Mouse (Mus musculus) C3H10T1/2 (cell line): ENCODE results near the gene Serf1. TPM values are rescaled to one million over a fixed set of nuclear protein-coding genes. Genes with fewer than 3 reads are reported as not detected.

Experiments used
- polyA plus RNA-seq, 2 experiments: library from polyadenylated mRNA; unstranded; fragments of >200 nt; fragmentation: generic; extraction: Trizol; gene quantifications; one replicate each; pipeline ENCODE4 v1.2.1; 2012; ENCODE audit warnings: missing spikeins in 2 of 2

Gene Serf1
- polyA plus RNA-seq: 10 to 100 TPM; 11.5 to 56.4 TPM

DNA sequence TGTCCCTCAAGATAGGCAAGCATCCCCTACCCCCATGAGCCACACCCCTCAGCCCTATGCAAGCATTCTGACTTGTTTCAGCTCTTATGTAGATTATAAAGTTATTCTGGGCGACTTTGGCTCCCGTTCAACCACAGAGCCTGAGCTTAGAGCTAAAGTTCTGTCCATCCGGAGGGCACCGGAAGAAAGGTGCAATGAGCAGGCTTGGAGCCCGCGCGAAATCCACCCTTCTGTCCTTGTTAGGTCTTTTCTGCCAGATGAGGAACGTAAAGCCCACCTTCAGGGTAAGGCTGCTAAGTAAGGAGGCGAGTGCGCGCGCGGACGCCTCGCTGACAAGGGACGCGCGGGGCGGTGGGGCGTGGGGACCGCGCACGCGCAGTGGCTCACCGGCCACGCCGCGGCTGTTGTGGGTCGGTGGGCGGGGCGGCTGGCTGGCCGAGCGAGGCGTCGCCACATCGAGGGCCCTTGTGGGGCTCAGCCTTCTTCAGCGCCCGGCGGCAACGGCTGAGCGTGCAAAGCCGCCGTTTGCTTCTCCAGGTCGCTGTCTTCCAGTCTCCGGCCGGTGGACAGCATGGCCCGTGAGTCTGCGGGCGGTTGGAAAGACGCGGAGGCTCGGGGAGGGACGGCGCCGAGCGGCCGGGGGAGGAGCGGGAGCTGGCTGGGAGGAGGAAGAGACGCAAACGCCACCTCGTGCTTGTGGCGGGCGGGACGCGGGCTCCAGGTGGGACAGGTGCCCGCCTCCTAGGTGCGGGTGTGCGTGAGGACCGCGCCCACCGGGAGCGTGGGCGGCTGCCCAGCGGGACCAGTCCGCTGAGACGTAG is at the start of gene Serf1:
Serf1 (plus strand) TSS at position 361 of the 821 bp plus-strand sequence.

DNA sequence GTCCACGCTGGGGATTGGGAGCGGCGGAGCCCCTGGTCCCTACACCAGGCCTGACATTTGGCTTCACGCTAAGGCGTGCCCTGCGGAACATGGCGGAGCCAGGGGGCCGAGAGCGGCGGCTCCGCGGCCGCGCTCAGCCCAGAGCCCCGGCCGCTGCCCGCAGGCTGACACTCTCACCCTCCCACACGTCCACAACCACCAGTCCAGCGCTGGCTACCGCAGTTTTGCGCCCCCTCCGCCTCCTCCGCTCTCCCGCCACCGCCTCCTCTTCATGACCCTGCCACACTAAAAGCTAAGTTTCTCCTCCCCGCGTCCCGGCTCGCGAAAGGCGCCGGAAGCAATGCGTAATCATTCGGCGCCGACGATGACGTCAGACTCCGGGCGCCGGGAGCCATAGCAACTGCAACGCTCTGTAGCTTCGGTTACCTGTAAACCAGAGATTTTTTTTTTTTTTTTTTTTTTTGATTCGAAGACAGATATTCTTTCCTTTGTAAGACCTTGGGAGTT is 4.0 kb upstream of the Serf1 start, which contains the start of gene Bdp1:
Bdp1 (minus strand) TSS at position 323 of the 507 bp plus-strand sequence.

DNA sequence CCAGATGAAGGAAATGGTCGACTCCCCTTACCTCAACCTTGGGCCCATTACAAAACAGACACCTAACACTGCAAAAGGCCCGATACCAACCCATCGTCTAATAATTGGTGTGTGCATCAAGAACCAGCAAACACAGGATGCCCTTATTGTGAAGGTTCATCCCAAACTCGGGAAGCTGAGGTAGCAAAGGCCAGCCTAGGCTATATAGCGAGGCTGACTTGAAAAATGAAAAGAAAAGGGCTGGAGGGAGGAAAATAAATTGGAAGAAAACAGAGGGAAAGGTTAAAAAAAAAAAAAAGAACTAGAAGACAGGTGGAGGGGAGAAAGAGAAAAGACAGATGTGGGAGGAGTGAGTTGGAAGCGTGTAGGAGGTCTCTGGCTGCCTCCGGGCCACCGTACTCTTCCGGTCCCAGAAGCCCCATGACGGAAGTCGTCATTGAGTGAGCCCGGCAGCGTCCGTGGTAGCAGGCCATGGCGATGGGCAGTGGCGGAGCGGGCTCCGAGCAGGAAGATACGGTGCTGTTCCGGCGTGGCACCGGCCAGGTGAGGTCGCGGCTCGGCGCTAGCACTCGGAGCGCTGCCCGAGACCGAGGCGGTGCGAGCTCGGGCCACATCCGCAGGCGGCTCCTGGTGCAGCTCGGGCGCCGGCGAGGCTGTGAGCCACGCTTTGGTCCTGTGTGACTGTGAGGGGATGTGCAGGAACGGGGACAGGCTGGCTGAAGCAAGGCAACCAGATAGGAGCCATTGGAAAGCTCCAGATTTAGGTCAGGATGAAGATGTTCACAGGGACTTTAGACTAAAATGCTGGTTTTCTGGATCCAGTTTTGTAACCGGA is 16.8 kb downstream of the Serf1 start, which contains the start of gene Smn1:
Smn1 (plus strand) TSS at position 430 of the 835 bp plus-strand sequence.

Other genes starting within 250 kb of the Serf1 start
- under 1 TPM; 0.05 to 0.07 TPM for gene Cartpt, start 206.9 kb upstream of the Serf1 start, polyA plus RNA-seq
- gene Mccc2, start 92.4 kb upstream of the Serf1 start, polyA plus RNA-seq: 10 to 100 TPM in 1 of 2 experiments, 1 to 10 TPM in 1; 3.5 to 25.3 TPM
- 1 to 10 TPM in 1 of 2 experiments, under 1 TPM in 1; 0.29 to 1.9 TPM for gene Bdp1, start 3.9 kb upstream of the Serf1 start, polyA plus RNA-seq
- 10 to 100 TPM; 47.3 to 47.5 TPM for gene Smn1, start 16.8 kb downstream of the Serf1 start, polyA plus RNA-seq
- under 1 TPM; 0.04 to 0.77 TPM for gene Naip2, start 94.1 kb downstream of the Serf1 start, polyA plus RNA-seq
- under 1 TPM in 1 of 2 experiments, not detected in 1; 0.14 TPM for gene Naip5, start 138.3 kb downstream of the Serf1 start, polyA plus RNA-seq
- under 1 TPM; 0.01 to 0.24 TPM for gene Naip6, start 209.7 kb downstream of the Serf1 start, polyA plus RNA-seq